Mouse (Mus musculus) hindbrain, embryonic 16.5 days (tissue): ENCODE measurements around the gene Prkcsh. TPM values are rescaled to one million over a fixed set of nuclear protein-coding genes. Genes with fewer than 3 reads are reported as not detected.

Experiments used
- ATAC-seq: fragments of 200-750 bp; cut with Nextera tagmentation; 2 replicates; pipeline ENCODE4 v1.8.0; 2017; ENCODE audit warnings: moderate TSS enrichment, moderate library complexity
- H3K27ac ChIP-seq: fragments of 300-500 bp; sonication (generic); 2 replicates; pipeline ENCODE4 v1.5.1; 2014; ENCODE audit warnings: low read depth, mild to moderate bottlenecking, control low read depth, low read length, moderate library complexity
- H3K27me3 ChIP-seq: fragments of 300-500 bp; sonication (generic); replicated peaks from 2 replicates; pipeline ENCODE4 v1.6.1; 2014; ENCODE audit warnings: low read length; ENCODE audit not compliant: control insufficient read depth, insufficient read depth
- H3K36me3 ChIP-seq: fragments of 300-500 bp; sonication (generic); 2 replicates; pipeline ENCODE4 v1.6.1; 2014; ENCODE audit warnings: mild to moderate bottlenecking, low read length, moderate library complexity, mixed read lengths; ENCODE audit not compliant: control insufficient read depth, insufficient read depth
- H3K4me1 ChIP-seq: fragments of 300-500 bp; sonication (generic); 2 replicates; pipeline ENCODE4 v1.6.1; 2014; ENCODE audit warnings: low read depth, low read length; ENCODE audit not compliant: control insufficient read depth, insufficient read depth
- H3K4me2 ChIP-seq: fragments of 300-500 bp; sonication (generic); 2 replicates; pipeline ENCODE4 v1.6.1; 2014; ENCODE audit warnings: mild to moderate bottlenecking, low read length, control low read depth, moderate library complexity
- H3K4me3 ChIP-seq: fragments of 300-500 bp; sonication (generic); 2 replicates; pipeline ENCODE4 v1.5.1; 2014; ENCODE audit warnings: mild to moderate bottlenecking, low read length, control low read depth, moderate library complexity
- H3K9ac ChIP-seq: fragments of 300-500 bp; sonication (generic); 2 replicates; pipeline ENCODE4 v1.6.1; 2014; ENCODE audit warnings: low read depth, mild to moderate bottlenecking, control low read depth, low read length, moderate library complexity
- H3K9me3 ChIP-seq: fragments of 300-500 bp; sonication (generic); 2 replicates; pipeline ENCODE4 v1.6.1; 2014; ENCODE audit warnings: mild to moderate bottlenecking, low read length, moderate library complexity; ENCODE audit not compliant: control insufficient read depth
- WGBS: fragments of 180-500 bp; shearing (Covaris S2); extraction: QIAGEN DNeasy Blood & Tissue Kit; methylation state at CpG from one replicate; pipeline ENCODE4 v1.1.7; 2014; 5-methylcytosine and 5-hydroxymethylcytosine counted together
- polyA plus RNA-seq: library from polyadenylated mRNA; unstranded; fragments of >200 nt; fragmentation: Nextera tagmentation; extraction: Ambion mirVana; gene quantifications from 2 replicates; pipeline ENCODE4 v1.2.1, GENCODE M21; 2015

Prkcsh gene
- polyA plus RNA-seq, 1 experiment from 2014 or later, result 93.7 TPM

GRCm38 (mm10) chr9:22000296-22000695 lies 2.3 kb upstream of the Prkcsh start:
- Histone ChIP-seq H3K9me3 (no peaks in the 10 kb centered on the region), H3K4me1 (peaks cover 18% of the 10 kb centered on the region), H3K27me3 (no peaks in the 10 kb centered on the region), H3K9ac (no peak overlapping the region), H3K36me3 (peaks cover 3% of the 10 kb centered on the region; the same call in 1 of the 2 replicates), H3K27ac (no peak overlapping the region), H3K4me3 (no peak overlapping the region), H3K4me2 (no peak overlapping the region)
- WGBS, result 92% methylated on average over 6 of the region's 6 CpGs
- ATAC-seq, result no peak

- H3K27me3 ChIP-seq, result no peaks in the 10 kb centered on the region
- H3K9ac ChIP-seq, result no peak overlapping the region
- peak overlapping the region; percentile 72 for H3K4me2 ChIP-seq
- H3K9me3 ChIP-seq, result no peaks in the 10 kb centered on the region
- no peak overlapping the region for H3K27ac ChIP-seq
- 92% methylated on average over 4 of the region's 4 CpGs for WGBS
- peaks cover 24% of the 10 kb centered on the region for H3K4me1 ChIP-seq
- no peak for ATAC-seq
- peaks cover 9% of the 10 kb centered on the region; the same call in 1 of the 2 replicates for H3K36me3 ChIP-seq
- no peak overlapping the region for H3K4me3 ChIP-seq
These were observed 973 bp upstream of the Prkcsh start for GRCm38 (mm10) chr9:22001633-22002032.

DNA sequence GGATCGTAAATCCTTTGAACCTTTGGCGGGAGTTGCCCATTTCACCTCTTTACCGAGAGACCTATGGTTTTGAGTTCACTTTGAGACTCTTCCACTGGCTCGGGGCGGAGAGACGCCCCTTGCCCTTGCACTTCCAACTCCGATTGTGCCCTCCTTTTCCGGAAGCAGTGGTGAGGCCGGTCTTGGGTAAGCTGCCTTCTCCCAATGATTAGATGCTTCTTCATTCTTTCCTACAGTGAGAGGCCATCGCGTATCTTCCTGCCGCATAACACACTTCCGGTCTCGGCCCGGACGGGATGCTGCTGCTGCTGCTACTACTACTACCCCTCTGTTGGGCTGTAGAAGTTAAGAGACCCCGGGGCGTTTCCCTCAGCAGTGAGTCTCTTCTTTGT lies 553 bp downstream of the Prkcsh start:
- peak overlapping the region; percentile 75 for H3K4me3 ChIP-seq
- no peaks in the 10 kb centered on the region for H3K27me3 ChIP-seq
- WGBS, result 0% methylated on average over 18 of the region's 18 CpGs
- H3K27ac ChIP-seq, result peak overlapping the region; percentile 77
- peaks cover 14% of the 10 kb centered on the region; the same call in 1 of the 2 replicates for H3K36me3 ChIP-seq
- H3K9ac ChIP-seq, result peak overlapping the region; percentile 77
- no peaks in the 10 kb centered on the region for H3K9me3 ChIP-seq
- peak overlapping the region; percentile 91 for H3K4me2 ChIP-seq
- peaks cover 24% of the 10 kb centered on the region for H3K4me1 ChIP-seq
- no peak for ATAC-seq

DNA sequence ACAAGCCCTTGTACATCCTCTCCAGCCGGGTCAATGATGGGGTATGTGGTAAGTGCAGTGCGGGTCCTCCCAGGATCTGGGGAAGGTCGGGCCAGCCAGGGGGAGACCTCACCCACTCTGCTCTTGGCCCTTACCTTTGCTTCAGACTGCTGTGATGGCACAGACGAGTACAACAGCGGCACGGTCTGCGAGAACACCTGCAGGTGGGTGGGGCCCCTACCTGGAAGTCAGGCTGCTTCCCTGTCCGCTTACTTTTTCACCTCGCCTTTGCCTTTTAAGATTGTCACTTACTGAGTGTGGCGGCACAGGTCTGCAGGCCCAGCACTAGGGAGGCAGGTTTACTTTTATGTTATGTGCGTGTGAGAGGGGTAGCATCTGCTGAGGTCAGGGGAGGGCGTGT lies 1.9 kb downstream of the Prkcsh start:
- H3K4me3 ChIP-seq, result no peak overlapping the region
- no peaks in the 10 kb centered on the region for H3K27me3 ChIP-seq
- WGBS, result 92% methylated on average over 12 of the region's 12 CpGs
- ATAC-seq, result no peak
- no peak overlapping the region for H3K27ac ChIP-seq
- no peak overlapping the region for H3K4me2 ChIP-seq
- peaks cover 25% of the 10 kb centered on the region for H3K36me3 ChIP-seq
- H3K9me3 ChIP-seq, result no peaks in the 10 kb centered on the region
- no peak overlapping the region for H3K9ac ChIP-seq
- H3K4me1 ChIP-seq, result peaks cover 24% of the 10 kb centered on the region

DNA sequence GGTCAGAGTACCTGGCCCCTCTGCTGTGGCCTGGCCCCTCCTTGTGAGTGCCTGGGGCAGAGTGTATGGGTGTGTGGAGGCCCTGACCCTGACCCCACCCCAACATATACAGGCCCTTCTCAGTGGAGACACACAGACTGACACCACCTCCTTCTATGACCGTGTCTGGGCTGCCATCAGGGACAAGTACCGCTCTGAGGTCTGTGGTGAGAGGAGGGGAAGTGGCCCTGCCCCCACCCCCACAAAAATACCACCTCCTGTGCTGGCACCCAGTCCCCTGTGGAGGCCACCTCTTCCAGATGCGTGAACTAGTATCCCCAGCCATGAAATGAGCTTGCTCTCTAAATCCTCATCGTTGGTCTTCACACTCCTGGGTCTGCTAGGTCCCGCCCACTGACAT lies 8.4 kb downstream of the Prkcsh start:
- Histone ChIP-seq H3K4me2 (no peak overlapping the region), H3K4me1 (no peaks in the 10 kb centered on the region), H3K9me3 (no peaks in the 10 kb centered on the region), H3K4me3 (no peak overlapping the region), H3K27me3 (no peaks in the 10 kb centered on the region), H3K9ac (no peak overlapping the region), H3K36me3 (peaks cover 67% of the 10 kb centered on the region), H3K27ac (no peak overlapping the region)
- WGBS, result 91% methylated on average over 5 of the region's 5 CpGs
- peak; percentile 21; the same call in 1 of the 2 replicates for ATAC-seq

- no peaks in the 10 kb centered on the region for H3K4me1 ChIP-seq
- H3K4me2 ChIP-seq, result no peak overlapping the region
- no peaks in the 10 kb centered on the region for H3K9me3 ChIP-seq
- no peak overlapping the region for H3K9ac ChIP-seq
- no peak overlapping the region for H3K27ac ChIP-seq
- no peaks in the 10 kb centered on the region for H3K27me3 ChIP-seq
- WGBS, result 91% methylated on average over 13 of the region's 13 CpGs
- H3K36me3 ChIP-seq, result peaks cover 63% of the 10 kb centered on the region
- ATAC-seq, result peak; percentile 27; the same call in 1 of the 2 replicates
- H3K4me3 ChIP-seq, result no peak overlapping the region
These were observed 10.1 kb downstream of the Prkcsh start for GRCm38 (mm10) chr9:22012731-22013130.

GRCm38 (mm10) chr9:22016245-22016644 lies 13.6 kb downstream of the Prkcsh start:
- no peaks in the 10 kb centered on the region for H3K9me3 ChIP-seq
- H3K27me3 ChIP-seq, result no peaks in the 10 kb centered on the region
- no peak overlapping the region for H3K27ac ChIP-seq
- H3K9ac ChIP-seq, result no peak overlapping the region
- 63% methylated on average over 10 of the region's 10 CpGs for WGBS
- no peaks in the 10 kb centered on the region for H3K4me1 ChIP-seq
- H3K36me3 ChIP-seq, result peaks cover 49% of the 10 kb centered on the region
- H3K4me3 ChIP-seq, result no peak overlapping the region
- no peak overlapping the region for H3K4me2 ChIP-seq
- ATAC-seq, result no peak

GRCm38 (mm10) chr9:22017208-22017825 lies 14.7 kb downstream of the Prkcsh start:
- Histone ChIP-seq H3K4me3 (no peak overlapping the region), H3K9ac (no peak overlapping the region), H3K27me3 (no peaks in the 10 kb centered on the region), H3K4me1 (no peaks in the 10 kb centered on the region), H3K9me3 (no peaks in the 10 kb centered on the region), H3K36me3 (peaks cover 38% of the 10 kb centered on the region), H3K27ac (no peak overlapping the region), H3K4me2 (no peak overlapping the region)
- ATAC-seq, result 0 out of 2 replicates have a peak, but pooled peaks have one; percentile 4
- 66% methylated on average over 7 of the region's 7 CpGs for WGBS

DNA sequence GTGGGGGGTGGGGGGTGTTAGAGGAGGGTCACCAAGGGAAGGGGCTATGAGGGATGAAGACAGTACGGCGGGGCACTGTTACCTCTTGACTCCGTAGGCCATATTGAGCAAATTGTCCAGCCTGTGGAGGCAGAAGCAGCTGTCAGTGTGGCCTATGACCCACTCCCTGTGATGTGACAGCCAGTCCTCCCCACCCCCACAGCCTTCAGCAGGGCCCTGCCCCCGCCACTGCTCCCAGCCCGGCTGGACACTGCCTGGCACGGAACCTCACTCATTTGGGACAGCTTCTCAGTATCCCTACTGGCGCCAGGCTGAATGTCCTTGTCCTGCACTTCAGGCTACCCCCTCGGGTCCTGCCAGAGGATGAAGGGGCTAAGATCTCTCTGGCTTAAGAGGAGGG lies 22.0 kb downstream of the Prkcsh start:
- ATAC-seq, result no peak
- 46% methylated on average over 8 of the region's 8 CpGs for WGBS

More for the DNA sequence above, 22.0 kb downstream of the Prkcsh start:
- Histone ChIP-seq H3K4me3 (no peak overlapping the region), H3K4me1 (no peaks in the 10 kb centered on the region), H3K36me3 (peaks cover 26% of the 10 kb centered on the region), H3K9ac (no peak overlapping the region), H3K4me2 (no peak overlapping the region), H3K9me3 (no peaks in the 10 kb centered on the region), H3K27ac (no peak overlapping the region), H3K27me3 (no peaks in the 10 kb centered on the region)
